Comparison of ENCODE assay signal across 9 mouse cellular contexts in genomic region chr9:24119423-24119822, GRCm38 (mm10). TPM values are rescaled to one million over a fixed set of nuclear protein-coding genes. Genes with fewer than 3 reads are reported as not detected.
A peak's percentile ranks its signal among the peaks of the same experiment; 100 is the strongest.
DNase-seq lines count a peak whose midpoint lies in the region; ATAC-seq and TF ChIP-seq lines count a peak whose summit lies in the region.
"Had no signal": no experiment of that assay in that cellular context is flagged by ENCODE, and none has a peak within 500 bp of the region (broad histone marks: within the 10 kb centered on the region; RNA-seq: fewer than 3 reads in every experiment).

No protein-coding gene starts in this region.

- peak; percentile 67 for TF ChIP-seq CTCF in E14TG2a.4 (conservative IDR thresholded peaks at IDR 0.05; ENCODE audit: low read length)
- TF ChIP-seq CTCF in thymus, adult 2 months (IDR thresholded peaks at IDR 0.05; ENCODE audit: borderline replicate concordance, control insufficient read depth, extremely low read depth, insufficient read depth, low read length, poor library complexity): no peak

- H3K27ac ChIP-seq in heart, embryonic 11.5 days (ENCODE audit: low read depth, low read length): no peak overlapping the region
- H3K27ac ChIP-seq in forebrain, embryonic 16.5 days (ENCODE audit: low read length): no peak overlapping the region
- H3K27ac ChIP-seq in thymus, adult 2 months (ENCODE audit: control insufficient read depth, insufficient read depth, low read length): no peak overlapping the region

- TF ChIP-seq POLR2A in thymus, adult 2 months (IDR thresholded peaks at IDR 0.05; ENCODE audit: control insufficient read depth, extremely low read depth, insufficient read depth, low read length, poor library complexity): no peak

- no peaks in the 10 kb centered on the region for H3K36me3 ChIP-seq in heart, embryonic 11.5 days (ENCODE audit: control insufficient read depth, insufficient read depth, low read length)
- no peaks in the 10 kb centered on the region for H3K36me3 ChIP-seq in E14TG2a.4 (ENCODE audit: insufficient read depth, low read length)
- no peaks in the 10 kb centered on the region for H3K36me3 ChIP-seq in forebrain, embryonic 16.5 days (ENCODE audit: control insufficient read depth, insufficient read depth)
- no peaks in the 10 kb centered on the region for H3K36me3 ChIP-seq in thymus, adult 2 months (ENCODE audit: control insufficient read depth, insufficient read depth, low read length)

- H3K27me3 ChIP-seq in heart, embryonic 11.5 days (ENCODE audit: control insufficient read depth, insufficient read depth, low read length): no peaks in the 10 kb centered on the region
- no peaks in the 10 kb centered on the region for H3K27me3 ChIP-seq in E14TG2a.4 (ENCODE audit: insufficient read depth, low read length)
- H3K27me3 ChIP-seq in forebrain, embryonic 16.5 days (replicated peaks; ENCODE audit: control insufficient read depth, insufficient read depth, low read length): no peaks in the 10 kb centered on the region
- no peaks in the 10 kb centered on the region for H3K27me3 ChIP-seq in thymus, adult 2 months (ENCODE audit: control insufficient read depth, insufficient read depth, low read length)

- no peak for ATAC-seq in heart, embryonic 11.5 days (replicated peaks; ENCODE audit: insufficient number of reproducible peaks, low FRiP score, low TSS enrichment)
- ATAC-seq in forebrain, embryonic 16.5 days: peak; percentile 40; the same call in 1 of the 2 replicates

- H3K4me2 ChIP-seq in heart, embryonic 11.5 days: no peak overlapping the region
- H3K4me2 ChIP-seq in forebrain, embryonic 16.5 days (ENCODE audit: low read length): no peak overlapping the region

- 32% methylated on average over 4 of the region's 4 CpGs for WGBS in heart, embryonic 11.5 days (ENCODE audit: insufficient replicate concordance)
- 53% methylated on average over 4 of the region's 4 CpGs for WGBS in forebrain, embryonic 16.5 days
- WGBS in thymus, adult 2 months: 59% methylated on average over 4 of the region's 4 CpGs

- peak; percentile 7 for DNase-seq in heart, adult 8-10 months (ENCODE audit: low spot score)
- peak; percentile 20 for DNase-seq in c-Kit-positive CD71-positive TER-119-negative erythroid progenitor cells, embryonic 14.5 days (ENCODE audit: low read depth)
- peak; percentile 26 to 33 for DNase-seq in left cerebral cortex, postnatal 25 days (ENCODE audit: low spot score in 2 of 2)
- DNase-seq in retina, adult 2 months (ENCODE audit: low read depth, low spot score): peak; percentile 15
- DNase-seq in thymus, adult 2 months: no peak

- no peak overlapping the region for H3K9ac ChIP-seq in heart, embryonic 11.5 days (ENCODE audit: low read depth, low read length)
- H3K9ac ChIP-seq in forebrain, embryonic 16.5 days (replicated peaks; ENCODE audit: low read depth, low read length): no peak overlapping the region

- no peaks in the 10 kb centered on the region for H3K9me3 ChIP-seq in heart, embryonic 11.5 days (replicated peaks; ENCODE audit: control insufficient read depth, low read length)
- no peaks in the 10 kb centered on the region for H3K9me3 ChIP-seq in E14TG2a.4 (ENCODE audit: low read length)
- no peaks in the 10 kb centered on the region for H3K9me3 ChIP-seq in forebrain, embryonic 16.5 days (ENCODE audit: control insufficient read depth, low read length)

- no peaks in the 10 kb centered on the region for H3K4me1 ChIP-seq in heart, embryonic 11.5 days (ENCODE audit: control insufficient read depth, insufficient read depth, low read length)
- H3K4me1 ChIP-seq in E14TG2a.4 (replicated peaks; ENCODE audit: low read depth, low read length): no peaks in the 10 kb centered on the region
- H3K4me1 ChIP-seq in forebrain, embryonic 16.5 days (replicated peaks; ENCODE audit: control insufficient read depth, insufficient read depth, low read length): no peaks in the 10 kb centered on the region
- no peaks in the 10 kb centered on the region for H3K4me1 ChIP-seq in thymus, adult 2 months (replicated peaks; ENCODE audit: control insufficient read depth, insufficient read depth, low read length)

- intact Hi-C loops in left cerebral cortex, postnatal 25 days (cut with DNase I): loop anchor here (5.0 kb wide), 2 partner anchors 383 to 398 kb away; partner anchors contain the start of gene Dpy19l1

- H3K4me3 ChIP-seq in heart, embryonic 11.5 days (ENCODE audit: low read depth, low read length): no peak overlapping the region
- H3K4me3 ChIP-seq in E14TG2a.4 (replicated peaks; ENCODE audit: low read length): no peak overlapping the region
- no peak overlapping the region for H3K4me3 ChIP-seq in forebrain, embryonic 16.5 days (replicated peaks; ENCODE audit: low read length)
- H3K4me3 ChIP-seq in thymus, adult 2 months (ENCODE audit: control insufficient read depth, insufficient read depth, low read length): no peak overlapping the region

RNA-seq across cellular contexts. Expression of gene Npsr1, which starts 21.6 kb away (rescaled TPM):
- not detected for total RNA-seq in heart, adult 8-10 months (2022)
- polyA plus RNA-seq in heart, embryonic 11.5 days (2014; fragmentation: Nextera tagmentation; extraction: Ambion mirVana): 0.38 TPM in 1 of 2 replicates, not detected in the other
- 0.84 TPM in 1 of 2 replicates, not detected in the other for polyA plus RNA-seq in forebrain, embryonic 16.5 days (2015; fragmentation: Nextera tagmentation; extraction: Ambion mirVana)
- total RNA-seq in left cerebral cortex, postnatal 25 days (2021): 1 to 10 TPM; 5.0 to 5.1 TPM
- polyA plus RNA-seq in thymus, adult 2 months (2012; rRNA removed): 1.0 and 1.3 TPM in 2 replicates
- total RNA-seq: adrenal gland, adult 18-20 months had no signal
